Mouse (Mus musculus) embryonic fibroblast, embryonic 13.5 days (primary cell): ENCODE results near the gene Vps72.

Experiments
- CTCF ChIP-seq: IDR thresholded peaks from 2 replicates; pipeline ENCODE4 v1.5.1; 2011; ENCODE audit warnings: mild to moderate bottlenecking, control low read depth, low read length, moderate library complexity, borderline replicate concordance; ENCODE audit not compliant: insufficient read depth
- POLR2A ChIP-seq: IDR thresholded peaks from 2 replicates; pipeline ENCODE4 v1.6.1; 2011; ENCODE audit warnings: low read depth, mild to moderate bottlenecking, control low read depth, low read length, moderate library complexity

DNA sequence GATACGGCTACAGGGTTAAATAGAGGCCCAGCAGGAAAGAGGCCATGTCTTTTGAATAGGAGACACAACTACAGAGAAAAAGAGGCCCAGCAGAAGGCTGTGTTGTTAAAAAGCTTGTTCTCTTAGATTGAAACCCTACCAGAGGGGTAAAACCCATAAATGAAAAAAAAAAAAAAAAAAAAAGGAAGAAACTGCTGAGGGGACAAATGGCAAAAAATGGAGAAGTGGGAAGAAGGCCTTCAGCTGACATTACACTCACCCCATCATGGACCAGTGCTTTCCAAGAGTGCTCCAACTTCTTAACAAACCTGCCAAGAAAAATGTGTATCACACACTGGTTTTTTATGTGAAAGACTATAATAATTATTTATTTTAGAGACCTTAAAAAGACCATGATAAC lies 45.3 kb upstream of the Vps72 start:
- TF ChIP-seq POLR2A (no peak), CTCF (no peak)
